Mouse (Mus musculus) thymus, adult 2 months (tissue): ENCODE results near the gene Hlx.

ENCODE experiments used
- CTCF ChIP-seq: fragments of 200-500 bp; IDR thresholded peaks from 2 replicates; pipeline ENCODE4 v1.5.1; 2012; ENCODE audit warnings: mild to moderate bottlenecking, control low read depth, low read length, moderate library complexity, borderline replicate concordance; ENCODE audit not compliant: control insufficient read depth, poor library complexity, insufficient read depth; ENCODE audit errors: extremely low read depth
- POLR2A ChIP-seq: fragments of 200-500 bp; IDR thresholded peaks from 2 replicates; pipeline ENCODE4 v1.6.1; 2012; ENCODE audit warnings: mild to moderate bottlenecking, low read length, control low read depth, moderate library complexity; ENCODE audit not compliant: control insufficient read depth, poor library complexity, insufficient read depth; ENCODE audit errors: extremely low read depth

DNA sequence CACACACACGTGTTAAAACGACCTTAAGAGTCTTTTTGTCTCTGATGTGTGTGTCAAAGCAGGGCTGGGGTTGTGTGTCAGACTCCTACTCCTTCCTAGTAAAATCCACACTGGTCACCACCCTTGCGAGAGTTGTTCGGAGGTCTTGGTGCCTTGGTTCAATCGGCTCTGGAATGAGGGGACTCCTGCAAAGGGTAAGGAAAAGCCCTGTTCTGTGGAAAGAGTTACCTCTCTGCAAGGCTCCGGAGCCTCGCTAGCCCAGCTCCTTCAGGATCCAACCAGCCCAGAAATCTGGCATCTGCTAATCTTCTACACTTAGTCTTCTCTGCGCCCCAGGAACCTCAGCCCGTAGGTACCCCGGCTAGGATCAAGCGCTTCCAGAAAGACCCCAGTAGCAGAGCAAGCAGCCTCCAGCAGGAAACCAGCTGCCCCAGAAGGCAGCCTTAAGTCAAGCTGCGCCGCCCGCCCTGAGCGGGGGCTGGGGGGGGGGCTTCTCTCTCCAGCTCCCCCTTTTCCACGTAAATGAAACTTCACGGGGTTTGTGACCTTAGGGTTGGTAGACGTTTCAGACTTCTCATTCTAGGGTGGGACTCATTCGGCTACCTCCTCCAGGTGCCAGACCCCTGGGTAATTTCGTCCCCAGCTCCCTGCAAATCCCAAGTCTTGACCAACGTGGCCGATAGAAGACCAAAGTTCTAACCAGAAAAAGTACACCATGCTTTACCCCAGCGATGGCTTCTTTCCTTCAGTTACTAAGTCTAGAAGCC is 7.7 kb downstream of the Hlx start:
- TF ChIP-seq CTCF = no peak
- no peak for TF ChIP-seq POLR2A
